Mouse (Mus musculus): ENCODE measurements around the gene Exoc7. TPM values are rescaled to one million over a fixed set of nuclear protein-coding genes. Genes with fewer than 3 reads are reported as not detected.

The Exoc7 gene
- polyA plus RNA-seq, 1 experiment from 2014 or later, result 68.5 TPM

GRCm38 (mm10) chr11:116241744-116242235 lies 65.2 kb downstream of the Exoc7 start:
- Histone ChIP-seq H3K36me3 (ENCODE audit: control insufficient read depth, insufficient read depth, low read length) (peaks cover 28% of the 10 kb centered on the region), H3K27ac (ENCODE audit: low read length) (no peak overlapping the region), H3K27me3 (ENCODE audit: control insufficient read depth, insufficient read depth, low read depth, low read length) (no peaks in the 10 kb centered on the region; the same call in 1 of the 2 replicates), H3K9ac (ENCODE audit: low read length) (no peak overlapping the region), H3K4me2 (ENCODE audit: low read depth, low read length) (no peak overlapping the region), H3K4me3 (ENCODE audit: low read length) (no peak overlapping the region), H3K4me1 (replicated peaks; ENCODE audit: control insufficient read depth, insufficient read depth, low read length) (peaks cover 8% of the 10 kb centered on the region), H3K9me3 (ENCODE audit: control insufficient read depth, low read length) (no peaks in the 10 kb centered on the region)
- whole genome bisulfite sequencing, result 45% methylated on average over 12 of the region's 12 CpGs
- no peak for ATAC-seq (ENCODE audit: low read depth)

DNA sequence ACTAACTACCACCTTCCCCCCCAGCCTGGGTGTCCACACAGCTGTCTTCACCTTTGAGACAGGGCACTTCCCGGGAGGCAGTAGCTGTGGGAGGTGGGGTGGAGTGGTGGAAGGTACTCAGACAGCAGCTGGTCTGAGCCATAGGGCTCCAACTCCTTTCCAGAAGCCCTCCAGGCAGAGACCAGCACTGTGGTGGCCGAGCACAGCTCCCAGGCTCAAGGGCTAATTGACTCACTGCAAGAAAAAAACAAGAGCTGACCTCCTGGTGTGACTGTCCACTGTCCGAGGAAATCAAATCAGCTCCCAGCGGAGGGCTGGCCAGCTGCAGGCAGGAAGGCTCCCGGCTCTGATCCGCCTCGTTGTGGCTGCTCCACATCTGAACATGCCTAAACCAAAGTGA lies 67.2 kb downstream of the Exoc7 start:
- WGBS, result 25% methylated on average over 7 of the region's 7 CpGs
- Histone ChIP-seq H3K27ac (ENCODE audit: low read length) (peak overlapping the region; percentile 56), H3K4me3 (ENCODE audit: low read length) (no peak overlapping the region), H3K4me2 (ENCODE audit: low read depth, low read length) (no peak overlapping the region), H3K9me3 (ENCODE audit: control insufficient read depth, low read length) (no peaks in the 10 kb centered on the region), H3K4me1 (replicated peaks; ENCODE audit: control insufficient read depth, insufficient read depth, low read length) (peaks cover 8% of the 10 kb centered on the region), H3K9ac (ENCODE audit: low read length) (no peak overlapping the region), H3K27me3 (ENCODE audit: control insufficient read depth, insufficient read depth, low read depth, low read length) (no peaks in the 10 kb centered on the region; the same call in 1 of the 2 replicates), H3K36me3 (ENCODE audit: control insufficient read depth, insufficient read depth, low read length) (peaks cover 10% of the 10 kb centered on the region)
- ATAC-seq (ENCODE audit: low read depth), result no peak

Other genes with a start within 250 kb of the Exoc7 start
- 7.2 and 8.9 TPM in 2 replicates for gene Unc13d, start 229.3 kb downstream of the Exoc7 start, polyA plus RNA-seq (2015; fragmentation: Nextera tagmentation; extraction: Ambion mirVana)
- gene Wbp2, start 220.2 kb downstream of the Exoc7 start, polyA plus RNA-seq (2015; fragmentation: Nextera tagmentation; extraction: Ambion mirVana), result 95.4 and 98.9 TPM in 2 replicates
- 20.4 and 24.8 TPM in 2 replicates for gene Trim47, start 180.0 kb downstream of the Exoc7 start, polyA plus RNA-seq (2015; fragmentation: Nextera tagmentation; extraction: Ambion mirVana)
- gene Trim65, start 176.1 kb downstream of the Exoc7 start, polyA plus RNA-seq (2015; fragmentation: Nextera tagmentation; extraction: Ambion mirVana), result 5.1 and 6.4 TPM in 2 replicates
- 79.3 and 80.6 TPM in 2 replicates for gene Mrpl38, start 168.4 kb downstream of the Exoc7 start, polyA plus RNA-seq (2015; fragmentation: Nextera tagmentation; extraction: Ambion mirVana)
- 36.1 and 37.3 TPM in 2 replicates for gene Fbf1, start 139.1 kb downstream of the Exoc7 start, polyA plus RNA-seq (2015; fragmentation: Nextera tagmentation; extraction: Ambion mirVana)
- 74.9 and 87.3 TPM in 2 replicates for gene Ten1, start 108.4 kb downstream of the Exoc7 start, polyA plus RNA-seq (2015; fragmentation: Nextera tagmentation; extraction: Ambion mirVana)
- 23.6 and 24.3 TPM in 2 replicates for gene Acox1, start 108.2 kb downstream of the Exoc7 start, polyA plus RNA-seq (2015; fragmentation: Nextera tagmentation; extraction: Ambion mirVana)
- 4.4 and 4.7 TPM in 2 replicates for gene Evpl, start 69.2 kb downstream of the Exoc7 start, polyA plus RNA-seq (2015; fragmentation: Nextera tagmentation; extraction: Ambion mirVana)
- 75.3 and 79.2 TPM in 2 replicates for gene Srp68, start 33.0 kb downstream of the Exoc7 start, polyA plus RNA-seq (2015; fragmentation: Nextera tagmentation; extraction: Ambion mirVana)
- 0.21 and 0.25 TPM in 2 replicates for gene Galr2, start 26.3 kb downstream of the Exoc7 start, polyA plus RNA-seq (2015; fragmentation: Nextera tagmentation; extraction: Ambion mirVana)
- 22.1 and 24.6 TPM in 2 replicates for gene Foxj1, start 28.2 kb upstream of the Exoc7 start, polyA plus RNA-seq (2015; fragmentation: Nextera tagmentation; extraction: Ambion mirVana)
- 3.5 and 4.0 TPM in 2 replicates for gene Rnf157, start 105.8 kb upstream of the Exoc7 start, polyA plus RNA-seq (2015; fragmentation: Nextera tagmentation; extraction: Ambion mirVana)
- gene Ubald2, start 126.9 kb upstream of the Exoc7 start, polyA plus RNA-seq (2015; fragmentation: Nextera tagmentation; extraction: Ambion mirVana), result 41.3 and 43.2 TPM in 2 replicates
- 0.26 TPM in 1 of 2 replicates, not detected in the other for gene Qrich2, start 159.0 kb upstream of the Exoc7 start, polyA plus RNA-seq (2015; fragmentation: Nextera tagmentation; extraction: Ambion mirVana)
- 167 and 177 TPM in 2 replicates for gene Prpsap1, start 187.0 kb upstream of the Exoc7 start, polyA plus RNA-seq (2015; fragmentation: Nextera tagmentation; extraction: Ambion mirVana)
- gene Sphk1, start 223.7 kb upstream of the Exoc7 start, polyA plus RNA-seq (2015; fragmentation: Nextera tagmentation; extraction: Ambion mirVana), result 7.0 and 9.6 TPM in 2 replicates